Mouse (Mus musculus) stomach, postnatal 0 days (tissue): ENCODE measurements at regions not wholly inside any gene's neighbourhood (a gene's known extent, or its start where the extent isn't known, plus 50 kb on each side); places are given as distances from the start of the nearest gene placed in this dataset.

Experiments used
- CTCF ChIP-seq: IDR thresholded peaks from 2 replicates; pipeline ENCODE4 v1.5.1; 2016; ENCODE audit warnings: antibody characterized with exemption, low read depth, mild to moderate bottlenecking, moderate library complexity
- EP300 ChIP-seq: optimal IDR thresholded peaks from 2 replicates; pipeline ENCODE3; 2016; ENCODE audit warnings: antibody characterized with exemption

GRCm38 (mm10) chr1:51529653-51530052 is 51.4 kb upstream of the Nabp1 start:
- TF ChIP-seq CTCF (no peak), EP300 (no peak)
